Mouse (Mus musculus) ES-CJ7 (cell line): ENCODE measurements at regions not wholly inside any gene's neighbourhood (a gene's known extent, or its start where the extent isn't known, plus 50 kb on each side); places are given as distances from the start of the nearest gene placed in this dataset.
A peak's percentile ranks its signal among the peaks of the same experiment; 100 is the strongest.

ENCODE experiments used
- DNase-seq: peaks from one replicate; pipeline ENCODE4 v3.0.0; 2011; ENCODE audit warnings: low read depth, low spot score

DNA sequence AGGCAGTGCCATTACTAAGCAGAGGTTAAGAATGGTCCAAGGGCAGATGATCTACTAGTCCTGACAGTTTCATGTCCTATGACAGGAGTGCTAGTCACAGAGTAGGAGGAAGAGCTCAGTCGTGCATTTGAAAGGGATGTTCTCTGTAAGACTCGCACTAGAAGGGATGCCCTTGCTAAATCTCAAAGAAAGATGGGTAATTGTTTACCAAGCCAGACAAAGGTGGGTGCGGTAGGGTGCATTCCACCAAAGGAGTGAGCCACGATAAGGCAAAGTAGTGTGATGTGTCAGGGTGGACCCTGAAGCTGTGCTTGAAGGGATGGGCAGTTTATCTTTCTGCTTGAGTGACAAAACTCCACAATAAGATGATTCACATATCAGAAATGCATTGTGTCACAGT is 50.5 kb upstream of the Adgrf1 start:
- peak; percentile 28 for DNase-seq
